Mouse (Mus musculus): Measurements from ENCODE around the gene Pitpnm1.

Gene Pitpnm1

DNA sequence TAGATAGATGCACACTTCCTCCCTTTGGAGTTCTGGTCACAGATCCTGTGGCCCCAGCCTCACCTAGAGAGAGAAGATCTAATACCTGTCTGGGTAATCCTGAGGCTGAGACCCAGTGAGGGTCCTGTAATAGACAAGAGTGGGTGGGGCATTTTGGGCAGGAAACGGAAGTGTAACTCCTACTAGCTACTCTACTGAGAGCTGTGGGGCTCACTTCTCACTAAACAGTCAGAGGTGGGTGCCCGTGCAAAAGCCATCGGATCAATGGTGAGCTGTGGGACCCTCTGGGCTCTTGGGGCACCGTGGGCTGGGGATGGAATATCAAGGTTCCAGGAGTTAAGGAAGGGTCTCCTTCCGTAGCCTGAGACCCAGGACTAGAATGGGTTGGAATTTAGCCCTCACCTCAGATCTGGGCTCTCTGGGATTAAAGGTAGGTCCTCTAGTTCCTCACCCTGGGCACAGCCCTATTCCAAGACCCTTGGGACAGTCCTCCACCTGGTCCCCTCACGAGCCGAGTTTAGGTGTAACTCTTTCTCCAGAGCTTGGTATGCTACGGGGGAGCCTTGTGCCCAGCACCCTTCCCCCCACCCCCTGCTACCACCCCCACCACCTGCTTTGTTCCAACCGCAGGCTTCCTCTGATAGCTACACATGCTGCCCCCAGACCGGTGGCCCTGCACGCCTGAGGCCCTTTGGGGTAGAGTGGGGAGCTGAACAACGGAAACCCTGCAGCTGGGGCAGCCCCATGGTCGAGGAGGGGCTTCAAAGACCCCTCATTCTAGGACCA lies 54.8 kb downstream of the Pitpnm1 start:
- peak; percentile 71 to 83 for DNase-seq (ENCODE audit: low spot score in 2 of 2)

DNA sequence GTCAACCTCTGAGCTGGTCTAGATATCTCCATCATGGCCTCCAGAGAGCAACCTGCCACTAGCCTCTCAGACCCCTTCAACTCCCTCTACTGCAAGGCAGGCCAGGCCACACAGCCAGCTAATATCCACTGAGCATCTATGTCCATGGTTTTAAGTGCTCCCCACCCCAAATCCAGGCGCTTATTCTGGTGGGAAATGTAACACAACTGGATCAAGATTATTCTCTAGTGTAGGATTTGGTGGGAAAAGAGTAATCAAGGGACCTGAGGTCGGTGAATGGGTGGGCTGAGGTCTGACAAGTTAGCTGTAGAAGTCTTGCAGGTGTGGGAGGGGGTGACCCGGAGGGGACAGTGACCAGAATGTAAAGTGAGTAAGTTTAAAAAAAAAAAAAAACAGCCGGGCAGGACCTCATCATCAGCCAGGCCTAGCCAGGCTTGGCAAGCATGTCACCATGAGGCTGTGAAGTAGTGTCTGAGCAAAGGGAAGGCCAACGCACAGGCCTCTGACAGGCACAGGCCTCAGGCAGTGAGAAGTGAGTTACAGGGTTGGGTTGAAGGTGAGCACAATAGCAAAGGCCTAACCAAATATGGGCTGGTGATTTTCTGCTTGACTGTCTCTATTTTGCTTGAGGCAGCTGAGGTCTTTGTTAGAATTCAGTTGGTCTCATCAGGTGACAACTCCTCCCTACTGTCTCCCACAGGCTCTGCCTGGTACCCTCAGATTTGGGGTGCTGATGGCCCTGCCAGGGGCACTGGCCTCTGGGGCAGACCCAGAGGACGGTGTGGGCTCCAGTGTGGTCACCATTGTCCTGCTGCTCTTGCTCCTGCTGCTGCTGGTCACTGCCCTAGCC lies 55.6 kb downstream of the Pitpnm1 start:
- no peak for DNase-seq (ENCODE audit: low spot score in 2 of 2)

GRCm38 (mm10) chr19:4156073-4156579 lies 56.3 kb downstream of the Pitpnm1 start:
- no peak for DNase-seq (ENCODE audit: low spot score in 2 of 2)

GRCm38 (mm10) chr19:4156771-4157170 lies 57.0 kb downstream of the Pitpnm1 start:
- DNase-seq (ENCODE audit: low spot score in 2 of 2): no peak

DNA sequence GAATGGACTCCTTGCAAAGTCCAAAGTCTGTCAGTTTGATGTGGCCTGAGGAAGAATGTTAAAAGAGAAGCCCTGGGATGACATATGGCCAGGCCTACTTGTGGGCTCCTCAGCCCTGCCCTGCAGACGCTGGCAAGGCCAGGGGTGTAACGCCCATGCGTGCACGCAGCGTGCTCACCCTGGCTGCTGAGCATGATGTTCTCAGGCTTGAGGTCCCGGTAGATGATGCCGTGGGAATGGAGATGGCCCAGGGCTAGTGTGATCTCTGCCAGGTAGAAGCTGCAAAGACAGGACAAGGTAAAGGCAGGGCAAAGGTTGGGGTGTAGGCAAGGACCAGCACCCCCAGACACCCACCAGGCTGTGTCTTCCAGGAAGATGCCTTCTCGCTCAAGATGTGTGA lies 59.3 kb downstream of the Pitpnm1 start:
- no peak for DNase-seq (ENCODE audit: low spot score in 2 of 2)

DNA sequence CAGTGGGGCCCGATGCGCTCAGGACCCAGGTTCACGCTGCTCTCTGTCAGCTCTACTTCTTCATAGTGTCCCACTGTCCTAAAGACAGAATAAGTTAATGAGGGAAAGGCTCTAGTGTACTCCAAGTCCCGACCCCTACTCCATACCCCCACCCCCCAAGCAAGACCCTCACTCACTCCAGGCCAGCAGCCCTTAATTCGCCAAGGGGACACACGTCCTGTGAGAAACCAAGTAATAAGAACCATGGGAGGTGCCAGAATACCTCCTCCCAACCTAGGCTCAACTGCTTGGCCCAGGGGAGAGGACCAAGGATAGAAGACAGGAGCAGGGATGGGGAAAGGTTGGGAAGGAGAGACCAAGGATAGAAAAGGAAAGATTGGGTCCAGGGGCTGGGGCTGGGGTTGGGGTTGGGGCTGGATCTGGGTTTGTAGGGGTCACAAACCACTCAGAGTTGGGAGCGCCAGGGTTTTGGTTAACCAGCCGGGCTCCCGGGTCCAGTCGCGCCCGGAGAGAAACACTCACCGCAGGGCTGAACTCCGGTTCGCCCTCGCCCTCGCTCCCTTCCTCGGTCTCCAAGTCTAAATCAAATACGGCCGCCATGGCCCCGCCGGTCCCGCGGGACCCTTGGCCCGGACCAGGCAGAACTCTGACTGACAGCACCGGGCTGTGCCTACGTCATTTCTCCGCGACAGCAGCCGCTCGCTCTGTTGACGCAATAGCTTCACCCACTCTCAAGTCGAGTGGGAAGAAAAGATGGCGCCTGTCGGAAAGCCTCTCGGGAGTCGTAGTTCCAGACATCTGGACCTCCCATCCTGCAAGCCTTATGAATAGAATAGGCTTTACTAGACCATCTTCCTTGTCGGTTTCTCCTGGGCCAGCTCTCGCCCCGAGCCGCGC lies 63.1 kb downstream of the Pitpnm1 start, which contains the start of gene Rps6kb2:
Gene Rps6kb2, minus strand, starts transcription at position 709 of the 897 bp plus-strand sequence.
- peak; percentile 93 to 96 for DNase-seq (ENCODE audit: low spot score in 2 of 2)

DNA sequence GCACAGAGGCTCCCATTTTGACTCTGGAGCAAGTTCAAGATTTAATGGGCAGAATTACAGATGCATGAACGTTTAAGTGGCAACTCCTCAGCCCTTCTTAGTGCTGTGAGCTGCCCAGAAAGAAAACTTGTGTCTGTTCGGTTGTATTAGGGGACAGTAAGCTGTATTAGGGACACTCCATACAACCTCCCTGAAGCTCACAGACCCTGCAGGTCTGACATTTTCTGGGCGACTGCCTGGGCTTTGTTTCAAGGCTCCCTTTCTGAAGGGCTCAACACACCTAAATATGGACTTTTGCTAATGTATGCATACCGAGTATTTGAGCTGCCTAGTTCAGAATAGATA lies 63.7 kb downstream of the Pitpnm1 start:
- no peak for DNase-seq (ENCODE audit: low spot score in 2 of 2)

Data from spleen, postnatal 4 days (tissue).